Mouse (Mus musculus) brain, embryonic 18.5 days (tissue): ENCODE measurements around the gene Ddx10.
A peak's percentile ranks its signal among the peaks of the same experiment; 100 is the strongest.

Experiments
- DNase-seq: peaks from one replicate; pipeline ENCODE4 v3.0.0-alpha.2; 2012; ENCODE audit warnings: low read depth, low spot score

Gene Ddx10

DNA sequence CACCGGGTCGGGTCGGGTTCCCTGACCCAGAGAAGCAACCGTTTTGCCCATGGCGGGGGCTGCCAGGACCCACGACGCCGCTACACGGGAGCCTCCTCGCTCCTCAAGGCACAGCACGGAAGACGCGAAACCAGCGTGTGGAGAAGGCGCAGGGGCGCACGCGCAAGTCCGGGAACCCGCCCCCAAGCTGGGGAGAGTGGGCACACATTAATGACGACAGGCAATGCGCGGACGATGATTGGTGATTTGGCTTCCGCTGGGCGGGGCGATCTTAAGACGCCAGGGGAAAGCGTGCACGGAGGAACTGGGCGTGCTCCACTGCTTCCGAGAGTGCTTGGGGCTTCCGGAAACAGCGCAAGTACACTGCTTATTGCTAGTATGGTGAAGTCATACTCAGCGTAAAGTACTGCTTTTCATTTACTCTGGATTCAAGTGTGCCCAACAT is at the start of gene Ddx10:
Gene Ddx10 (minus strand): TSS at position 101 of the 445 bp plus-strand sequence.
- peak; percentile 97 for DNase-seq

DNA sequence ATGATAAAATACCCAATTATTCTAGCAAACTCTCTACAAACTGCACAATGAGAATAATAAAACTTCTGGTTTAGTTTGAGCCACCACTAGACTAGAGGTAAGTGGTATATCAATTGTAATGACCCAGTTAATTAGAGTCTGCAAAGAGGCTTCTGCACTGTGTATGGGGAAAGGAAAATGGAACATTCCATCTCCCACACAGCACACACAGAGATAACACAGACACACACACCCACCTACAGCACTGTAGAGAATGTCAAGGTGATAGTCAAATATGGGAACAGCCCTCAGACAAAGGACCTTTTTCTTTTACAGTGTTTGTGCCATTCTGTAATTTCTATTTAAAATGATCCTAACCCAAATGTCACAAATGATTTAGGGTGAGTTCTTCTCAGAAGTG is 45.0 kb upstream of the Ddx10 start:
- no peak for DNase-seq

DNA sequence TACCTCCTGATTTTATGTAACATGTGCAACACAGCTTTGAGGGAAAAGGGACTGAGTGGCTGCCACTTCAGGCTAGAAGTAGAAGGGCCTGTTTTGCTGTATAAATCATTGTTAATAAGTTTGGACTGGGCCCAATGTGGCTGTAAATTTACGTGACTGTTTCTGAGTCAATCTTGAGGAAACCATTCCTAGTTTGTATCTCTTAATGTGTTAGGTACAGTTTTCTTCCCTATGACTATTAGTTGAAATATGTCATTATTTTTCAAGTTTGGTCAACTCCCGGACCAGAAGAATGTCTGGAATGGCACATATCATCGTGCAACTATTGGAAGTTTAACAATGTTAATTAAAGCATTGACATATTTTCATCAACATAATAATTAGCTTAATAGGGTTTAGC is 42.2 kb upstream of the Ddx10 start:
- DNase-seq: no peak

DNA sequence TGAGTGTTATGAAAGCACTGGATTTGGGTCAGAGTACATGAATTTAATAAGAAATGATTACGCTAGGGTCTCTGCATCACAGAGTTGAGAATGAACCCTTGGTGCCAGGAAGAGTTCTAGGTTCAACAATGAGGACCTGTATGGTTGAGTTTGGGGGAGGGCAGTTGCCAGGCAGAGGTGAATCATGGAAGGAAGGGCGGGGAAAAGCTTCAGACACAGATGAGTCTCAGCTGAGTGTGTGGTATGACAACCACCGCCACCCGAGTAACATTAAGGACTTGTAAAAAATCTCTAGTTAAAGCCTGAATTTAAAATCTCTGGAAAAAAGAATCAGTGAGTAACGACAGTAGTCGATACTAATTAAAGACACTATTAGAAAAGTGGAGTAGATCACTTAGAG is 38.9 kb upstream of the Ddx10 start:
- DNase-seq: no peak

DNA sequence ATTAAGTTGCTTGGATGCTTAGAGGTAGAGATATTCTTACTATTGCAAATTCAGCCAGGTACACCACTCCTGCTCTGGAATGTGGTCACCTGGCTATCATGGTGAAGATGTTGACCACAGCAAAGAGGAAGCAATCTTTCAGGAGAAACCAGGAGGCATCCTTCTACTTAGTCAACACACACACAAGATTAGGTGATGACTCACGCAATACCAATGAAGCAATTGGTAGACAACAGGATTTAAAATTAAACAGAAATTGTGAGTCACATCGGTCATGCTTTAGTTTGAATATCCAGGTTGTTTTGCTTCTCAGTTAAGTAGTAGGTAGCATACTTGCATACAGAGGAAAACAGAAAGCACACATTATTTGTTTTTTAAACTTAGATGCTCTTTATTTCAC is 31.1 kb upstream of the Ddx10 start:
- no peak for DNase-seq

DNA sequence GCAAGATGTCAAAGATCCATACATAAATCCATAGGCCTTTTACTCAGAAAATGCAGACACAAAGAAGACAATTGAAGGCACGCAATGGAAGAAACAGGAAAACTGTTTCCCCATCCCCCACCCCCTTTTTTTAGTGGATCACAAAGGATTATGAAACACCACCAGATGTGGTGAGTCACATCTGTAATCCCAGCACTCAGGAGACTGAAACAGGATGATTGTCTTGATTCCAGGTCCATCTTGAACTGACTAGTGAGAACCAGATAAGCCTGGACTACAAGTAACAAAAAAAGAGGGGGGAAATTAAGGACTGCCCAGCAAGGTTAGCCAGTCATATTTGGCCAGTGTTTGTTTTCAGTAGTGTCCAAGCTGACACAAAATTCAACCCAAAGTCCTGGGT is 28.5 kb upstream of the Ddx10 start:
- no peak for DNase-seq

DNA sequence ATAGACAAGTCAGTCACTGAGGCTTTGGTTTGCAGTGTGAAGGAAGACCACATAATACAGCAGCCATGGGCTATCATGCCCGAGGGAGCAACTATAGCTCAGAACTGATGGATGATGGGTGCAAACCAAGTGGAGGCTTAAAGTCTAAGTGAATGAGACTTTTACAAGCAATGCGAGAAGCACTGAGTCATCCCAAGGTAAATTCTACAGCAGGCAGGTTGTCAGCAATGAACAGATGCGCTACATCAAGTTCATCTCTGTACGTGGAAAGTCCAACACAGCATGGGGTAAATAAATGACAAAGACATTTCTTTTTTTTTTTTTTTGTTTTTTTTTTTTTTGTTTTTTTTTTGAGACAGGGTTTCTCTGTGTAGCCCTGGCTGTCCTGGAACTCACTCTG is 24.9 kb upstream of the Ddx10 start:
- no peak for DNase-seq

DNA sequence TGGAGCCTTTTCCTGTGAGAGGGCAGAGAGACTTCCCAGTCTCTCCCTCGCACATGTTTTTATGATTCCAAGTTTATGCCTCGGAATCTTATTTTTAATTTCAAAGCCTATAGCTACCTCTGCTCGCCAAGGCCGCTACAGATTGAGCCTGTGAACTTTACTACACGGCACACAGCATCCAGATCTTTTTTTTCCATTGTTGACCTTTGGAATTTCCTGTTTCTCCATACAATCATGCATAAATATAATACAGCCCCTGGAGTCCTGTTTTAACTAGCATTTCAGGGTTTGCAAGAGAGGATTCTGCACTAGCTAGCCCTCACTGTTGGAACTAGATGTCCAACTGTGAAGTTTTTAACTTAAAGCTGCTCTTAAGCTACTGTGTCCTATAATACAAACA is 24.4 kb upstream of the Ddx10 start:
- DNase-seq: no peak

DNA sequence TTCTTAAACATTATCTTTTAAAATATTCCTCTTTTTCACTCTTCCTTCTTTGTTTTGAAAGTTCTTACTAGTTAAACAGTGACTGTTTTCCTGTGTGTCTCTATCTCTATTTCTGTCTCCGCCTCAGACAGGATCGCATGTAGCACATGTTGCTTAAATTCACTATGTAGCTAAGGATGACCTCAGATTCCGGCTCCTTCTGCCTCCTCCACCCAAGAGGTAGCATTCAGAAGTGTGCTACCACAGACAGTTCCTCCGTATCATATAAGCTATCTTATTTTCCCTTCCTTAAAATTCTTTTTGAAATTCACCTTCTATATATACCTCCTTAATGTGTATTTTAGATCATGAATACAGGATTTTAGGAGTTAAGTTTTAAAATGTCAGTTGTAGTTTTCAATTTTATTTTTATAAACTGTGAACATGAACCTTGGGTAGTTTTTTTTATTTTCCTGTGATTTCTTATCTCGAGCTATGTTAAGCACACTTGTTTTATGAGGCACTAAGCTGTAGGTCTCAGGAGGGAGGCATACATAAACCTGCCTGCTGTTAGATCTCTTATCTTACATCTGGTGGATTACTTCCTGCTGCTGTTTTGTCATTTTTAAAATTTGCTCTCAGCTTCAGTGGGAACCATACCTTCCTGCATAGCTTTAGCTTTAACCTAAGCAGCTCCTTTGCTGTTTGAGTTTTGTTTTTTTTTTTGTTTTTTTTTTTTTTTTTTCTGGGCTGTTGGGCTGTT is 23.6 kb upstream of the Ddx10 start:
- no peak for DNase-seq

DNA sequence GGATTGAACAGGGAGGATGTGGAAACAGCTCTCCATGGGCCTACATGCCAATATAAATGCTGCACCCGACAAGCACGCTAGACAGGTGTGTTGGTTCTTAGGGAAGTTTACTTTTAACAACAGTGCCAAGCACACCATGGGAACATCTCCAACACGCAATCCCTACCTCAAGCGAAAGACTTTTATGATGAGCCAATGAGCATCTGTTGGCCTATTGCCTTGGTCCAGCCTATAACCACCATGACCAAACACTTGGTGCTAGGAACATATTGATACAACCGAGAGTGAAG is 21.6 kb upstream of the Ddx10 start:
- DNase-seq: no peak

DNA sequence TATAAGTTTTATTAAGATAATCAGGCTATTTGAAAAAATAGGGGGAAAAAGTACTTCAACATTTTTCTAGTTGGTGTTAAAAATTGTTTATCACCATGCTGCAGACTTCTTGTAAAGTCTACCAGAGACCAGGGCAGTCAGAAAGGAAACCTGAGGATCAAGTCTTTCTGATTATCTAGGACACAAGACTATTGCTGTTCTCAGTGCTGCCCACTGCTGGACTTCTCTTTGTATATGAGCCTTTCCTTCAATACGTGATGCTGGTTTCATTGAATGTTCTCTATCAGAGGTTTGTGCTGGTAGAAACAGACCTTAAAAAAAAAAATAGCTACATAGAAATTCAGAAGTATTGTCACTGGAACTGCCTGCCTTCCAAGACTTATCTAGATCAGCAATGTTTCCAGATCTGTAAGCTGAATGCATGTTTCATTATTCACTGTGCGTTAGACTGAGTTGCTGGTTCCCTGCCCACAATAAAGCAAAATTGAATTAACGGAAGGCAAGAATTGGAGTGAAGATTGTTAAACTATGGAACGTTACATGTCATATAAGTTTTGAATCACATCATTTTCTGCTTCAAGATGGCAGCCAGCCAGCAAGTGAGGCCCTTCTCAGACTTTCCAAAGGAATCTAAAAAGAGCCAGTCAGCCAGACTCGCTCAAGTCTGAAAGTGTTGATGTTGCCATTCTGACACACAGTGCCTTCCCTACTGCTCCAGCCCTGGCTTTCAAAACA is 21.0 kb upstream of the Ddx10 start:
- DNase-seq: no peak

DNA sequence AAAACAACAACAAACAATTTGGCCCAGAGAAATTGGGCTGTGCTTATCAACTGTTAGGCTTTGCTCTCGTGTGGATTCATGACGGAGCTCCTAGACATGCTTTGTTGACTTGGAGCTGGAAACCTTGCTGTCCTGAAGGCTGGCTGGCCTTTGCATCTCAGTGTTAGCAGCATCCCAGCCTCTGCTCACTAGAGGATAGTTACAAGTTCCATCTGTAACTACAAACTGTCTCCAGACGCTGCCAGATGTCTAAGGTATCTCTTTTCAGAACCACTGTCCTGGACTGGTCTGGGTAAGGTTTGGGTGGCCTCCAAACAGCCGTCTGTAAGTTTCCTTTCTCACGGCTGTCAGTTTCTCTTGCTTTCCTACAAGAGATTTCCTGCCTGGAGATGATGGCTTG is 20.2 kb upstream of the Ddx10 start:
- no peak for DNase-seq

DNA sequence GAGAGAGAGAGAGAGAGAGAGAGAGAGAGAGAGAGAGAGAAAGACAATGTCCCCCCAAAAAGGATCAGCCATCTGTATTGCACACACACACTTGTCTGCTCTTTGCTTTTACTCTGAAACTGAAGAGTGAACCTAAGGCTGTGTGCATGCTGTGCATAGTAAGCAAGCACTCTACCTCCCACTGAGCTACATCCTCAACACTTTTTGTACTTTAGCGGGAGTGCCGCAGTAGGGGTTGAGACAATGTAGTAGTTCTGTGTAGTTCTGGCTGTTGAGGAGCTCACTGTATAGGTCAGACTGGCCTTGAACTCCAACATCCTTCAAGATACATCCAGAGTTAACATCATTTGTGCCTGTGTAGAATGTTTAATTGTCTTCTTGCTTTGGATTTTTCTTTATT is 17.7 kb upstream of the Ddx10 start:
- no peak for DNase-seq

DNA sequence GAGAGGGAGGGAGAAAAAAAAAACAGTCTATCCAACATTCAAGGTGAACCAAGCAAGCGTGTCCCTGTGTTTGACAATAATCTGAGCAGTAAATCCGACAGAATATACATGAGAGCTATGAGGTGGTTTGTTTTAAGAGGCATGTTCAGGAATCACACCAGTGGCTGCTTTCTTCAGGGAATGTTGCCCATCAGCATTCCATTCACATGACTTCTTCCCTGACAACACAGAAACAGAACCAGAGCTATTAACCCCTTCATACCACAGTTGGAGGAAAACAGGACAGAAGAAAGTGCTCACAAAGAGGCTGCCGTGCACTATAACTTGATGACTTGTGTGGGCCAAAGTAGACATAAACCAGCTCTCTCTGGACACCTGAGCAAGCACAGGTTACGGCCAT is 16.5 kb upstream of the Ddx10 start:
- DNase-seq: no peak

DNA sequence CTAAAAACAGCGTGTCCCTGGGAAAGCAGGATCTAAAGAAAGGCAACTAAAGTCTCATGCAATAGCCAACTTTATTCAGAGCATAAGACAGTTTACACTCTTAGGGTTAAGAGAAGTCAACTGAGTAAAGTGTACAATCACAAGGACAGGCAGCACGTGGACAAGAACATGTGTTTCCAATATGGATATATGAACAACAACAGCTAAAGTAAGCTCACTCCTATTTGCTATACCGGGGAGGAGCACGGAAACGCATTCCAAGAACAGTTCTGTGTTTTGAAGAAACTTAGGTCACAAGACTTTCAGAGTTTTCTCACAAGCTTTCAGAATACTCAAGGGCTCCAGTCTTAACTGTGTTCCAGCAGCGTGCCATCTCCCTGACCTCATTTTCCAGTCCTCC is 10.3 kb upstream of the Ddx10 start:
- no peak for DNase-seq

DNA sequence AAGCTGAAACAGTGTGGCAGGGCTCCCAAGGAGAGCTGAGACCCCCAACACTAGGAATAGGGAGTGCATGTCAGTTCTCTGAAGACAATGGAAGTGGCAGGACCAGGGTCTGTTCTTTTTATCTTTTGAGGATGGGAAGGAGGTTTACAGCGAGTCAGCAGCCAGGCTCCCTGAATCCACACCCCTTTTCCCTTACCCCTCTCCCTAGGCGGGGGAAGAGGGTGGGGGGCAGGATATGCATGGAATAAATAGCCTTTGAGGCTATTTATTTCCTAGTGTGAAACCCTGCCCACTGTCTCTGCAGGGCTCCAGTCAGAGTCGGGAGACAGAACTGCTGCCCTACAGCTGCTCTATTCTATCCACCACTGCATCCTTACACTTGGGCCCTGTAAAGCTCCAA is 9.9 kb upstream of the Ddx10 start:
- DNase-seq: no peak

DNA sequence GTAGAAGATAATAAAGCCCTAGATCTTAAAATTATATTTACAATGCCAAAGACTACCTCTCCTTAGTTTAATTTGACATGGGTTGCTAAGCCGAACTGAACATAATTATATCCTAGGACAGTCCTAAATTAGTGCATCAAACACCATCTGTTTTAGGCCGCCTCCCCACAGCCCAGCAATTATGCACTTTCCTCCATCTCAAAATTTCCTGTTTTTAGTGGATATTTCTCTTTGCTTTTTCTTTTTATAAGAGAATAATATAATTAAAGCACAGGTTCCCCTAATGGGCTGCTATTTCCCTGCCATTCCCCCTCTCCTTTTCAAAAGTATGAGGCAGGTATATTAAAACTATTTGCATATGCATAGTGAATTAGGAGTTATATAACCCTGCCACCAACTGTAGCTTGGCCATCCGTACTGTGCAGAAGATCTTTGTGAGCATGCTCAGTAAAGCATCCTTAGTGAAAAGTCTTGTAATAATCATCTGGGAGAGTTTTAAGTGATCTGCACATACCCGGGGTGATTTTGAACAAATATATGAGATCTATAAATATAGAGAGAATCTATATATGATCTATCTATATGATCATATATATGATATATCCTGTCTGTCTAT is 8.9 kb upstream of the Ddx10 start:
- no peak for DNase-seq

DNA sequence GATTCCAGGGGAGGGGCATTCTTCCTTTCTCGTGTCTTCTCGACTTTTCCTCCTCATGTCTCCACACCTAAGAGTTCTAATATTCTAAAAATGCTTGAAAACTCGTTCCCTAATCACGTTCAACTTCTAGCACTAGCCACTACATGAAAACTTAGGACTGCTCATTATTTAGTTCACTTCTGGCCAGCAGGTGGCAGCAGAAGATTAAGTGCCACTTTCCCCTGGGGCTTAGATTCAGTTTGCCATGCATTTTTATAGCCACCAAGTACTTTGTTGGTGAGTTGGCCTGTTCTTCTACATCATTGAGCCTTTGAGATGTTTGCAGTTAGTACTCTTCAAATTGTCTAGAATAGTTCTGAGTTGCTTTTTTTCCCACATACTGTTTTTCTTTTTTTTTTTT is 6.5 kb upstream of the Ddx10 start:
- peak; percentile 45 for DNase-seq

DNA sequence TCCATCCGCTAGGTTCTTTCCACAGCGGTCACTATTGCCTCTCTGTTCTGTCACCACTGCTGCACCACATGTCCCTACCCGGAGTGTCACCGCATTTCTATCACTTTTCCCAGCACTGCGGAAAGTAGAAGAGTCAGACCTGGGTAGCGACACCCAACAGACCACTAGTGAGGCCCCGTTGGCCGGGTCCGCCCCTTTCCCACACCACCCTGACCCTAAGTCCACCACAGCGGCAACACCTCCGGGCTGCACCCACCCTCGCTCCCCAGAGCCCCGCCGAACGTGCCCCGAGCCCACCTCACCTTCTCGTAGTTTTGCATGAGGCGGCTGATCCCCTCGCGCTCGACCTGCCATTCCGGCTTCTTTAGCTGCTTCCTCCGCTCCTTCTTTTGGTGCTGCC is 337 bp downstream of the Ddx10 start:
- DNase-seq: no peak

DNA sequence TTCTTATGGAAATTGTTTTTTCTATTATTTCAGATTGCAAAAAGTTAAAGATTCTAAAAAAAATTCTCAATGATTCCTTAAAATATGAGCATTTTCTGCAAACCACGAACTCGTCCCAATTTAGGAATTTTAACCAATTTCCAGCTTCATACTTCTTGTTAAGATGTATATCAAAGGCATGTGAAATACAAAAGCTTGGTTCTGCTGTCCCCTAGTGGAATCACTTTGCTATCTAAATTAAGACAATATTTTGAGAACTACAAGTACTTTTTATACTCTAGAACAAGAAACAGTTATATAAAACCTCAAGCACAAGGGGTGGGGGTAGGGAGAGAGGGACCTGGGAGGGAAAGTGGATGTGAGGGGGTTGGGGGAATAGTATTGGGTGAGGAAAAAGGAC is 29.7 kb downstream of the Ddx10 start:
- peak; percentile 49 for DNase-seq

DNA sequence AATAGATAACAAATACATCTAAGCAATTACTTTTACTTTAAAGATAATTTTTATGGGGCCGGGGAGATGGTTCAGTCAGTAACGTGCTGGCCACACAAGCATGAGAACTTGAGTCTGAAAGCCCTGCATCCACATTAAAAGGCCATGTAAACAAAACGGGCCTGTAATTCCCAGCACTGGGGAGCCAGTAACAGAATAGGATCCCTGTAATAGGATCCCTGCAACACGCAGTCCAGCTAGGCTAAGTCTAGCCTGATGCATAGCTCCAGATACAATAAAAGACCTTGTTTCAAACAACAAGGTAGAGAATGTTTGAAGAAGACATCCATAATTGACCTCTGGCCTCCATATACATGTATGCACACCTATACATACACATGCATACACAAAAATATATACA is 39.6 kb downstream of the Ddx10 start:
- no peak for DNase-seq

DNA sequence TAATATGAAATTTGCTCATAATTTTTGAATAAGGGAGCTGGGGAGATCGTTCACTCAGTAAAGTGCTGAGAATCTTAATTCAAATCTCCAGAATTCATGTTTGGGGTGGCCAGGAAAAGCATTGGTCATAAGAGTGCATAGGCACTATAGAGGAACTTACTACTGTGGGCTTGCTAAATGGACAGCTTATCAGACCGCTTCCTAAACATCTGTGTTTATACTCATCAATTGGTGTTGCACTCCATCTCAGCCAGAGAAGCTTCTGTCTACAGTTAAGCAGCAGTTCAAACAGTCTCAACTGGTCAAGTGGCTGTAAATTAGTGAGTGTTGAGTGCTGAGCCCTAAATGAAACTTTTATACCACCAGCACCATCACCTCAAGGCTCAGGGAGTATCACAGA is 73.3 kb downstream of the Ddx10 start:
- no peak for DNase-seq

DNA sequence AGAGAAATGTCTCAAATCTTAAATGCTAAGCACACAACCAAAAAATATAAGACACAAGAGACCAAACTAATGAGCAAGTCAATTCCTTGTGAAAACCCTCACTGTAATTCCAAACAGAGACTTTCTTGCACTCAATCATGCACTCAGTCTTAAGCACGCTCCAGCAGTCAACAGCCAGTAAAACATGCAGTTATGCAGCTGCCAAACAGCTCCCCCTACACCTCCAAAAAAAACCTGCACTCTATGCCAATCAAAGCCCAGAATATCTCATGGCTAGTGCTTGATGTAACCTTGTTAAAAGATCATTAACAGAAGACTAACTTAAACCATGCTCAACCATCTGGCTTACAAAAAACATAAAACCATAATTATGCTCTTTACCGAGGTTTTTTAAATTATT is 74.6 kb downstream of the Ddx10 start:
- no peak for DNase-seq
